Mouse (Mus musculus): ENCODE data around the gene Krtap9-5.

Gene Krtap9-5

DNA sequence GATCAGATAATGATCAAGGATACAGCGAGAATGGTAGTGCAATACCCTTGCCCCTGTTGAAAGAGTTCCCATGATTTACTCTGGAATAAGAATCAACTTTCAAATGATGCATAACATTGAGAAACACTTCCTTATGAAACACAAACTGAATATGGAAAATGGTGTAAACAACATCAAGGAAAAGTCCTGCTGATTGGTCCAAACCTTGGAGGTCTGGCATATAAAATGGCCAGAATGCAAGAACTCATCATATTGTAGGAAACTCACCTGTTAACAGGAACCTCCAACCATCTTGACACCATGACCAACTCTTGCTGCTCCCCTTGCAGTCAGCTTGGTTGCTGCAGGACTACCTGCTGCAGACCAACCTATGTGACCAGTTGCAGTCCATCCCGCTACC lies at the start of gene Krtap9-5:
TSS of gene Krtap9-5 (plus strand) at position 301 of the 400 bp plus-strand sequence.
- no peak for DNase-seq (ENCODE audit: low spot score)

GRCm38 (mm10) chr11:99907620-99908019 lies 40.7 kb upstream of the Krtap9-5 start, which contains the start of gene Krtap31-1:
Gene Krtap31-1, plus strand, starts transcription at chr11:99907920.
- DNase-seq (ENCODE audit: low spot score) = no peak

GRCm38 (mm10) chr11:99914451-99914850 lies 33.8 kb upstream of the Krtap9-5 start, which contains the start of gene Gm11565:
Gene Gm11565, plus strand, starts transcription at chr11:99914751.
- DNase-seq (ENCODE audit: low spot score) = no peak

GRCm38 (mm10) chr11:99935991-99936390 lies 12.3 kb upstream of the Krtap9-5 start, which contains the start of gene Krtap31-2:
Gene Krtap31-2, plus strand, starts transcription at chr11:99936291.
- DNase-seq (ENCODE audit: low spot score) = no peak

DNA sequence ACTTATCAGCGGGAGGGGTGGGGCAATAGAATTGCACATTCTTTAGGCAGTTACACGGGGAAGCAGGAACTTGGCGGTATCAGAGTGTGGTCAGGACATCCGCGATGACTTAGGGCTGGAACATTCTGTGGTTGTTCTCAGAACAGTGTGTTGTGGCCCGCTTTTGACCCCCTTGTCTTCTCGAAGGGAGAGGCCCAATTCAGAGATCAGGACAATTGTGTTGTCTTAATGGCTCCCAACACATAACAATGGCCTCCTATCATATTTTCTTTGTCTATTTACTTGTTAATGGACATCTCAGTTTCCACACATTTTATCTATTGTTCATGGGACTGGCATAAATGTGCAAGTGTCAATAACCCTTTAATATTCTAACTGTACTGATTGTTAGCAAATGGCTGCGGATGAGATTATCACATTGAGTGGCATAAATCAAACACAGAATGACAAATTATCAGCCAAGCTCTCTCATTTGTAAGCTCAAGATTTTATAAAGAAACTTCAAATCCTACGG lies 10.5 kb upstream of the Krtap9-5 start:
- DNase-seq (ENCODE audit: low spot score) = no peak

DNA sequence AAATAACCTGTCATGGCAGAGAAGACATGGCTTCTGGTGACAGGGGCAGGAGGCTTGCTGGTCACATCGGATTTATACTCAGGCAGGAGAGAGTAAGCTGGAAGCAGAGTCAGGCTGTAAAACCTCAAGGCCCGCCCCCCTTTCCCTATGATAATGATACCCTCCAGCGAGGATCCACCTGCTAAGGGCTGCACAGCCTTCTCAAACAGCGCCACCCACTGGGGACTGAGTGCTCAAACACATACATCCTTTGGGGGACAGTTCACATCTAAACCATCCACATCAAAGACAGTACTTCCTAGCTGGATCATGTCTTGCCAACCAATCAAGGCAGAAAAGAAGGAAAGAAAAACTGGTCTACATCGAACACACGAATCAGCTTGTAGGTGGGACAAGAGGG lies 15.9 kb downstream of the Krtap9-5 start:
- DNase-seq (ENCODE audit: low spot score) = no peak

DNA sequence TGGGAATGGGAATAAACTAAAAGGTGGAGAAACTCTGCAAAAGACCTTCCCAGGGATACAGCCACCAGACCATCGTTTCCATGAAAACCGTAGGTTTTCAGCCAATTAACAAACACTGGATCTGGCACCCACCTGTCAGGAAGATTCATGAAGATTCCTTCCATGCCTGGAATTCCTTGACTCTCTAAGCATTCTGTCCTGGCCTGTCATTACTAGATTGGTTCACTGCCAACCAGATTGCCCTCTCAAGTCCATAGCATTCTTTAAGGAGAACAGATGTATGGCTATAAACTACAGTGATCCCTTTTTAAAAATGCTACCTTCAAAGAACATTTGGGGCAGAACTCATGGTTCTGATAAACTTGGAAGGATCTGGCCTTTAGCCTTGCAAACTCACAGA lies 17.7 kb downstream of the Krtap9-5 start:
- DNase-seq (ENCODE audit: low spot score) = no peak

- DNase-seq (ENCODE audit: low spot score) = no peak
Observed at GRCm38 (mm10) chr11:99978953-99979352, 30.7 kb downstream of the Krtap9-5 start, which contains the start of gene Krtap29-1. Gene Krtap29-1, minus strand, starts transcription at chr11:99979053.

- DNase-seq (ENCODE audit: low spot score) = no peak
Observed at GRCm38 (mm10) chr11:99982731-99983130, 34.5 kb downstream of the Krtap9-5 start.

DNA sequence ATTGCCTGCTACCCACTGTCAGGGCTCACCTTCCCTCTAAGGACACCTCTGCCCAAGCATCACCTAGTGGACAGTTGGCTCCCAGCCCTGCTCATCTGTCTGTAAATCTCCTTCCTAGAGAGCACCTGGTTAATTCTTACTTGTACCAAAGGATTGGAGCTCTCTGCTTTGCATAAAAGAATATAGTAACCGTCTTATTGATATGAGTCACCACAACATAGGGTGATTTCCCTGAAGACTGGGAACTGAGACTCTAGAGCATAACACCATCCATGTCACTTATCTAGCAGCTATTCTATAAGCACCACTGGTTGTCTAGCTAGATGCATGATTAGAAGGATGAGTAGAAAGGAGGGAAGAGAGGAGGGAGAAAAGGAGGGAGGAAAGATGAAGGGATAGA lies 35.2 kb downstream of the Krtap9-5 start:
- DNase-seq (ENCODE audit: low spot score) = no peak

DNA sequence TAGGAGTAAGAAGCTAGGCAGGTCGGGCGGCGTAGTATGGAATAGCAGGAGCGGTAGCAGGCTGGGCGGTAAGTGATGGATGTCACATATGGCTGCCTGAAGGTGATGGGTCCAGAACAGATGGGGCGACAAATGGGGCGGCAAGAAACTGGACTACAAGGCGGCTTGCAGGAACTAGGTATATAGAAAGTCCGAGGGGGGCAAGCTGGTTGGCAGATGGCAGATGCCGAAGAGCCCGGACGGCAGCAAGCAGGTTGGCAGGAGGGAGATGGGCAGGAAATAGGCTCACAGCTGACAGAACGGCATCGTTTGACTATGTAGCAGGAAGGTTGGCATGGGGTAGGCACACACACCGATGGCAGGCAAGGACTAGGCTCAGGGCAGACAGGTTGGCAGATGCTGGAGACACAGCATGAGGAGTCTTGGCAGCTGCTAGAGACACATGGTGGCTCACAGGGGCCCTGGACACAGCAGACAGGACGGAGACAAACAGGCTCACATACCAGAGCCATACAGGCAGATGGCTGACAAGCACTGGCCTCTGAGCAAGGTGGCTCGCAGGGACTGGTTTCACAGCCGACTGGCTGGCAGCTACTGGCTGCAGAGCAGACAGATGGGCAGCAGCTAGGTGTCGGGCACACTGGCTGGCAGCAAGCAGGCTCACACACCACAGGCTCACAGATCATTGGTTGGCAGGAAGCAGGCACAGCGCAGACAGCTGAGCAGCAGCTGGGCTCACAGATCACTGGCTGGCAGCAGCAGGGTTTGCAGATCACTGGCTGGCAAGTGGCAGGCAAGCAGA lies 37.2 kb downstream of the Krtap9-5 start:
- DNase-seq (ENCODE audit: low spot score) = peak; percentile 46

GRCm38 (mm10) chr11:99986180-99986647 lies 37.9 kb downstream of the Krtap9-5 start, which contains the start of gene Krtap16-1:
Gene Krtap16-1, minus strand, starts transcription at chr11:99986597.
- no peak for DNase-seq (ENCODE audit: low spot score)

GRCm38 (mm10) chr11:99988530-99988929 lies 40.3 kb downstream of the Krtap9-5 start:
- DNase-seq (ENCODE audit: low spot score) = no peak

GRCm38 (mm10) chr11:99989881-99990405 lies 41.7 kb downstream of the Krtap9-5 start:
- no peak for DNase-seq (ENCODE audit: low spot score)

- DNase-seq (ENCODE audit: low spot score) = no peak
Observed at GRCm38 (mm10) chr11:99990571-99990970, 42.3 kb downstream of the Krtap9-5 start.

- DNase-seq (ENCODE audit: low spot score) = no peak
Observed at GRCm38 (mm10) chr11:99993620-99994383, 45.5 kb downstream of the Krtap9-5 start, which contains the start of gene Krtap17-1. Gene Krtap17-1, minus strand, starts transcription at chr11:99993994.

GRCm38 (mm10) chr11:99994384-99994661 lies 46.0 kb downstream of the Krtap9-5 start:
- DNase-seq (ENCODE audit: low spot score) = no peak

DNA sequence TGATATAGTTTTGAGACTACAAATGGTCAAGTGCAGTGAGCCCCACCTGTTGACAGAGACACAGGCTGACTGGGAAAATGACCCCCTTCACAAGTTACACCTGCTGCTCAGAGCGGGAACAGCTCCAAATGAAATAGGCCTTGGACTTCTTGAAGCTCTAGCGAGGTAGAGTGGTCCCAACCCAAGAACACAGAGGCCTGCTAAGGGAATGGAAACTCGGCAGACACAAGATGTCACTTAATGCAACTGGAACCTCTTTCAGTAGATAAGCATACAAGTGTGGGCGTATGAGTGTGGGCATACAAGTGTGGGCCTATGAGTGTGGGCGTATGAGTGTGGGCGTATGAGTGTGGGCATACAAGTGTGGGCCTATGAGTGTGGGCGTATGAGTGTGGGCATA lies 50.8 kb downstream of the Krtap9-5 start:
- no peak for DNase-seq (ENCODE audit: low spot score)

Measured in layer of hippocampus, adult 11-12 months (tissue).